Mouse (Mus musculus) gastrocnemius, postnatal 36 days (tissue): Measurements from ENCODE around the gene Nup50. TPM values are rescaled to one million over a fixed set of nuclear protein-coding genes. Genes with fewer than 3 reads are reported as not detected.

Experiments
- DNase-seq, 2 experiments: peaks; one replicate each; pipeline ENCODE4 v3.0.0; 2022
- intact Hi-C: fragments of 180-260 bp; cut with DNase I; formaldehyde crosslinking; loops from one replicate; pipeline ENCODE4 v1.15.1; 2025
- total RNA-seq, 2 experiments: library from RNA; stranded (reverse); gene quantifications; 2 replicates each; pipeline ENCODE4 v1.2.3; 2021

The Nup50 gene
- total RNA-seq, 2 experiments from 2014 or later = 12.4 to 14.8 TPM

- DNase-seq = no peak
- intact Hi-C loops = no loop called here
Observed at GRCm38 (mm10) chr15:84944319-84944718, 21.1 kb downstream of the Nup50 start.

- no peak for DNase-seq
- intact Hi-C loops = no loop called here
Observed at GRCm38 (mm10) chr15:84948990-84949389, 25.8 kb downstream of the Nup50 start.

GRCm38 (mm10) chr15:84950053-84950452 is 26.8 kb downstream of the Nup50 start:
- intact Hi-C loops = no loop called here
- no peak for DNase-seq

- intact Hi-C loops = no loop called here
- no peak for DNase-seq
Observed at GRCm38 (mm10) chr15:84953259-84953658, 30.0 kb downstream of the Nup50 start.

GRCm38 (mm10) chr15:84957851-84958250 is 34.6 kb downstream of the Nup50 start:
- DNase-seq = no peak
- intact Hi-C loops = no loop called here

- no peak for DNase-seq
- intact Hi-C loops = no loop called here
Observed at GRCm38 (mm10) chr15:84958331-84958730, 35.1 kb downstream of the Nup50 start.

GRCm38 (mm10) chr15:84959891-84960290 is 36.7 kb downstream of the Nup50 start:
- DNase-seq = no peak
- intact Hi-C loops = no loop called here

- no peak for DNase-seq
- intact Hi-C loops = no loop called here
Observed at GRCm38 (mm10) chr15:84960692-84961091, 37.5 kb downstream of the Nup50 start.

GRCm38 (mm10) chr15:84962518-84962917 is 39.3 kb downstream of the Nup50 start:
- intact Hi-C loops = no loop called here
- no peak for DNase-seq

GRCm38 (mm10) chr15:84964771-84965170 is 41.6 kb downstream of the Nup50 start:
- intact Hi-C loops = no loop called here

GRCm38 (mm10) chr15:84965575-84966360 is 42.6 kb downstream of the Nup50 start:
- no peak for DNase-seq
- intact Hi-C loops = no loop called here

More at GRCm38 (mm10) chr15:84964771-84965170, 41.6 kb downstream of the Nup50 start:
- DNase-seq = no peak

- DNase-seq = no peak
- intact Hi-C loops = no loop called here
Observed at GRCm38 (mm10) chr15:84968534-84968933, 45.3 kb downstream of the Nup50 start.

- no peak for DNase-seq
- intact Hi-C loops = no loop called here
Observed at GRCm38 (mm10) chr15:84972860-84973543, 49.8 kb downstream of the Nup50 start.

- intact Hi-C loops = no loop called here
- no peak for DNase-seq
Observed at GRCm38 (mm10) chr15:84973544-84973871, 50.3 kb downstream of the Nup50 start.

- intact Hi-C loops = no loop called here
- peak in 1 of 2 experiments; percentile 30 for DNase-seq
Observed at GRCm38 (mm10) chr15:84975729-84976128, 52.5 kb downstream of the Nup50 start.

GRCm38 (mm10) chr15:84981609-84982313 is 58.5 kb downstream of the Nup50 start:
- intact Hi-C loops = no loop called here

GRCm38 (mm10) chr15:84982888-84983287 is 59.7 kb downstream of the Nup50 start:
- no peak for DNase-seq
- intact Hi-C loops = no loop called here

More at GRCm38 (mm10) chr15:84981609-84982313, 58.5 kb downstream of the Nup50 start:
- no peak for DNase-seq

- intact Hi-C loops = no loop called here
- DNase-seq = no peak
Observed at GRCm38 (mm10) chr15:84983721-84984120, 60.5 kb downstream of the Nup50 start.

- no peak for DNase-seq
- intact Hi-C loops = loop anchor here (5.0 kb wide), 1 partner anchor 133 kb away; no protein-coding TSS in a partner anchor
Observed at GRCm38 (mm10) chr15:84985516-84986160, 62.4 kb downstream of the Nup50 start.

- no peak for DNase-seq
- intact Hi-C loops = loop anchor here (5.0 kb wide), 1 partner anchor 134 kb away; no protein-coding TSS in a partner anchor
Observed at GRCm38 (mm10) chr15:84986171-84987019, 63.2 kb downstream of the Nup50 start.
